Mouse (Mus musculus): ENCODE data around the gene Serpina3i.

Gene Serpina3i

GRCm38 (mm10) chr12:104298049-104298448 lies 35.1 kb downstream of the Serpina3i start:
- no peak for DNase-seq

DNA sequence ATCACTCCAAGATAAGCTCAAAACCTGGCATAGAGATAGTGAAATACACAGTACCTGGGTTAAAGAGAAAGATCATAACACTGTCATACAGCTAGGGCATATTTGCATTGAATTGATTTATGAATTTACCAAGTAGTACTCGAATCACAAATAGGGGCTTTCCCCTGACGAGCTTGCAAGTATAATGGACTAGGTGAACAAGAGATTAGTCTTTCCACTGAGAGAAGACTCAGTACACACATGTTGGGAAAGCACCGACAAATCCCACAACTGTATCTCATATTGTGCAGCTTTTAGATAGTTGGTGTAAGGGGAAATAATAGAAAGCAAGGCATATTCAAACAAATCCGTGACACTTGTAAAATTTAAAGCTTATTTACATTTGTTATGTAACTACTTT lies 43.1 kb downstream of the Serpina3i start:
- no peak for DNase-seq

DNA sequence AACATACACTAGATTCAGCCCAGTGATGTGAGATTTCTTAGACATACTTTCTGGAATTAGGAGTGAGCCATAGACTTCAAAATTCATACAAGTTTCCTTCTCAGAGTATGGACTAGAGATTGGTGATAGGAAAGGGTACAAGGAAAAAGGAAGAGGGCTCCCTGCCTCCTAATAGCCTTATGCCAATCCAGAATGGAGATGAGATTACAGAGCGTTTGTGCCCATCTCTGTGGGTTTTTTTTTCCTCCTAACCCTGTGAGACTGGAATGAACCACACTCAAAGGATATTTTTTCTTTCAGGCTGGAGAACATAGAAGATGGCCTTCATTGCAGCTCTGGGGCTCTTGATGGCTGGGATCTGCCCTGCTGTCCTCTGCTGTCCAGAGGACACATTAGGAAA lies 51.3 kb downstream of the Serpina3i start, which contains the start of gene Serpina3j:
TSS of gene Serpina3j (plus strand) at position 301 of the 400 bp plus-strand sequence.
- DNase-seq, result no peak

Measured in cerebellum, adult 9-10 months (tissue).